Mouse (Mus musculus) brain, embryonic 18.5 days (tissue): ENCODE data around the gene Apbb2.

Source experiments
- DNase-seq: peaks from one replicate; pipeline ENCODE4 v3.0.0-alpha.2; 2012; ENCODE audit warnings: low read depth, low spot score

The Apbb2 gene

GRCm38 (mm10) chr5:66549691-66550090, 68.9 kb downstream of the Apbb2 start:
- no peak for DNase-seq

- DNase-seq: no peak
Observed at GRCm38 (mm10) chr5:66546969-66547511, 71.5 kb downstream of the Apbb2 start.

GRCm38 (mm10) chr5:66545573-66546141, 72.9 kb downstream of the Apbb2 start:
- DNase-seq: no peak

- no peak for DNase-seq
Observed at GRCm38 (mm10) chr5:66543761-66544160, 74.8 kb downstream of the Apbb2 start.

- DNase-seq: no peak
Observed at GRCm38 (mm10) chr5:66543344-66543743, 75.2 kb downstream of the Apbb2 start.

- DNase-seq: no peak
Observed at GRCm38 (mm10) chr5:66542521-66542920, 76.1 kb downstream of the Apbb2 start.

GRCm38 (mm10) chr5:66541385-66541784, 77.2 kb downstream of the Apbb2 start:
- DNase-seq: no peak

GRCm38 (mm10) chr5:66540246-66540645, 78.3 kb downstream of the Apbb2 start:
- DNase-seq: no peak

- no peak for DNase-seq
Observed at GRCm38 (mm10) chr5:66537811-66538210, 80.8 kb downstream of the Apbb2 start.

- no peak for DNase-seq
Observed at GRCm38 (mm10) chr5:66536696-66537358, 81.8 kb downstream of the Apbb2 start.

GRCm38 (mm10) chr5:66535566-66536236, 82.9 kb downstream of the Apbb2 start:
- DNase-seq: no peak

- no peak for DNase-seq
Observed at GRCm38 (mm10) chr5:66533711-66534425, 84.7 kb downstream of the Apbb2 start.

GRCm38 (mm10) chr5:66532827-66533226, 85.8 kb downstream of the Apbb2 start:
- no peak for DNase-seq

GRCm38 (mm10) chr5:66530361-66530760, 88.2 kb downstream of the Apbb2 start:
- DNase-seq: no peak

GRCm38 (mm10) chr5:66529631-66530030, 89.0 kb downstream of the Apbb2 start:
- no peak for DNase-seq

GRCm38 (mm10) chr5:66528567-66528966, 90.0 kb downstream of the Apbb2 start:
- DNase-seq: no peak

- no peak for DNase-seq
Observed at GRCm38 (mm10) chr5:66527090-66527489, 91.5 kb downstream of the Apbb2 start.

GRCm38 (mm10) chr5:66525002-66525401, 93.6 kb downstream of the Apbb2 start:
- no peak for DNase-seq

GRCm38 (mm10) chr5:66523681-66524503, 94.7 kb downstream of the Apbb2 start:
- no peak for DNase-seq

GRCm38 (mm10) chr5:66521250-66521649, 97.3 kb downstream of the Apbb2 start:
- no peak for DNase-seq

- DNase-seq: no peak
Observed at GRCm38 (mm10) chr5:66519511-66519910, 99.1 kb downstream of the Apbb2 start.
